17 mouse cellular contexts compared by ENCODE assay signal in the genomic region with DNA sequence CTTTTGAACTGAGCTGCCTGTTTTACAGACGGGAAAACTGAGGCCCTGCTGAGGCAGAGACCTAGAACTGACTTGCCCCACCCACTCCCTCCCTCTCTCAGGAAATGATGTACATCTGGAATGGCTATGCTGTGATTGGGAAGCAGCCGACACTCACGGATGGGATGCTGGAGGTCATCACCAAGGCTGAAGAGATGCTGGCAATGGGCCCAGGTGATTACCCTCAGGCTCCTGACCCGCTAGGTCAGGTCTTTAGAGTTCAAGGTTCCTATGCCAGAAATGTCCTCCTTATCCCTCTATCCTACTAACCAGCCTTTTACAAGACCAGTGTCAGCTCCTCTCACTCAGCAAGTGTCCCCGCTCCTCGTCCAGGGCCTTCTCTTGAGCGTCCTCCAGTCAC. TPM values are rescaled to one million over a fixed set of nuclear protein-coding genes. Genes with fewer than 3 reads are reported as not detected.
DNase-seq lines count a peak whose midpoint lies in the region; ATAC-seq and TF ChIP-seq lines count a peak whose summit lies in the region.
"Had no signal": no experiment of that assay in that cellular context is flagged by ENCODE, and none has a peak within 500 bp of the region (broad histone marks: within the 10 kb centered on the region; RNA-seq: fewer than 3 reads in every experiment).

No protein-coding gene starts in this region.

- TF ChIP-seq CTCF in left cerebral cortex, adult 2 months (IDR thresholded peaks at IDR 0.05): no peak
- no peak for TF ChIP-seq CTCF in liver, postnatal 0 days (IDR thresholded peaks at IDR 0.05; ENCODE audit: low read depth)

- intact Hi-C loops in heart, postnatal 10 days (cut with DNase I): no loop called here
- intact Hi-C loops in left cerebral cortex, adult 2 months (cut with DNase I): no loop called here
- intact Hi-C loops in left cerebral cortex, postnatal 10 days (cut with DNase I): no loop called here

- no peak for TF ChIP-seq EP300 in liver, postnatal 0 days (IDR thresholded peaks at IDR 0.05; ENCODE audit: low read depth)

- no peak overlapping the region for H3K4me3 ChIP-seq in left cerebral cortex, adult 2 months
- H3K4me3 ChIP-seq in liver, postnatal 0 days (ENCODE audit: low read depth, low read length): no peak overlapping the region
- H3K4me3 ChIP-seq: forebrain, embryonic 10.5 days; heart, embryonic 13.5 days; midbrain, embryonic 12.5 days had no signal

- H3K9me3 ChIP-seq in liver, postnatal 0 days (ENCODE audit: low read length): no peaks in the 10 kb centered on the region
- H3K9me3 ChIP-seq: forebrain, embryonic 10.5 days; heart, embryonic 13.5 days; midbrain, embryonic 12.5 days had no signal

- ATAC-seq in liver, postnatal 0 days: no peak
- ATAC-seq: hindbrain, embryonic 16.5 days; lung, postnatal 0 days; Patski had no signal

- H3K4me2 ChIP-seq in liver, postnatal 0 days (ENCODE audit: low read depth, low read length): peak overlapping the region; percentile 16; the same call in 1 of the 2 replicates
- H3K4me2 ChIP-seq: heart, embryonic 13.5 days; midbrain, embryonic 12.5 days had no signal

- H3K27me3 ChIP-seq in liver, postnatal 0 days (ENCODE audit: insufficient read depth, low read length): no peaks in the 10 kb centered on the region
- H3K27me3 ChIP-seq: heart, embryonic 13.5 days; midbrain, embryonic 12.5 days; Patski had no signal

- peaks cover 66% of the 10 kb centered on the region for H3K4me1 ChIP-seq in liver, postnatal 0 days (ENCODE audit: insufficient read depth)

- 84% methylated on average over 7 of the region's 7 CpGs for WGBS in liver, postnatal 0 days (ENCODE audit: insufficient replicate concordance)

- H3K36me3 ChIP-seq in liver, postnatal 0 days (replicated peaks; ENCODE audit: insufficient read depth, low read length): peaks cover 11% of the 10 kb centered on the region
- H3K36me3 ChIP-seq: midbrain, embryonic 12.5 days had no signal

- H3K27ac ChIP-seq in left cerebral cortex, adult 2 months: peak overlapping the region; percentile 34; the same call in 1 of the 2 replicates
- H3K27ac ChIP-seq in liver, postnatal 0 days (ENCODE audit: low read depth): peak overlapping the region; percentile 50; the same call in 1 of the 2 replicates
- H3K27ac ChIP-seq: forebrain, embryonic 10.5 days; midbrain, embryonic 12.5 days had no signal

- no peak overlapping the region for H3K9ac ChIP-seq in liver, postnatal 0 days (replicated peaks)
- H3K9ac ChIP-seq: heart, embryonic 13.5 days; midbrain, embryonic 12.5 days had no signal

- peak; percentile 60 for DNase-seq in adrenal gland, adult 2 months
- no peak for DNase-seq in adrenal gland, postnatal 4 days (ENCODE audit: low spot score in 2 of 2)
- DNase-seq in heart, adult 11 months: peak; percentile 80
- no peak for DNase-seq in heart, postnatal 10 days
- DNase-seq in left cerebral cortex, adult 2 months (ENCODE audit: extremely low spot score in 1 of 2, low spot score in 2 of 2): no peak
- no peak for DNase-seq in left cerebral cortex, postnatal 10 days (ENCODE audit: extremely low spot score in 1 of 2, low spot score in 2 of 2)
- no peak for DNase-seq in liver, postnatal 0 days
- no peak for DNase-seq in layer of hippocampus, postnatal 14 days (ENCODE audit: low spot score in 2 of 2)
- DNase-seq: embryo, embryonic 11 days; heart, postnatal 4 days; thymus, adult 18-20 months had no signal

RNA-seq across cellular contexts. Expression of a gene that starts 35.7 kb away (rescaled TPM):
- 1 to 10 TPM; 3.4 to 8.7 TPM for total RNA-seq in adrenal gland, adult 2 months (2021)
- polyA plus RNA-seq in adrenal gland, adult 2 months (2012; rRNA removed): 8.6 and 8.8 TPM in 2 replicates
- total RNA-seq in adrenal gland, postnatal 4 days (2021): 10 to 100 TPM; 10.9 to 11.0 TPM
- 1 to 10 TPM; 2.8 to 4.1 TPM for total RNA-seq in heart, postnatal 10 days (2021)
- 1 to 10 TPM; 2.8 to 3.8 TPM for total RNA-seq in left cerebral cortex, adult 2 months (2021)
- total RNA-seq in left cerebral cortex, postnatal 10 days (2021): 1 to 10 TPM; 1.2 TPM
- 5.0 and 5.4 TPM in 2 replicates for polyA plus RNA-seq in liver, postnatal 0 days (2015; fragmentation: Nextera tagmentation; extraction: Ambion mirVana)
- total RNA-seq in layer of hippocampus, postnatal 14 days (2021): 1 to 10 TPM; 1.4 to 2.4 TPM

RNA-seq across cellular contexts. Expression of a gene that starts 42.4 kb away (rescaled TPM):
- 100 to 1,000 TPM; 184 to 288 TPM for total RNA-seq in adrenal gland, adult 2 months (2021)
- polyA plus RNA-seq in adrenal gland, adult 2 months (2012; rRNA removed): 159 and 246 TPM in 2 replicates
- 100 to 1,000 TPM in 1 of 2 experiments, 10 to 100 TPM in 1; 97.4 to 103 TPM for total RNA-seq in adrenal gland, postnatal 4 days (2021)
- total RNA-seq in heart, postnatal 10 days (2021): 100 to 1,000 TPM; 107 to 112 TPM
- 100 to 1,000 TPM; 206 to 213 TPM for total RNA-seq in left cerebral cortex, adult 2 months (2021)
- 100 to 1,000 TPM; 188 to 189 TPM for total RNA-seq in left cerebral cortex, postnatal 10 days (2021)
- polyA plus RNA-seq in liver, postnatal 0 days (2015; fragmentation: Nextera tagmentation; extraction: Ambion mirVana): 34.0 and 38.4 TPM in 2 replicates
- 100 to 1,000 TPM; 171 to 186 TPM for total RNA-seq in layer of hippocampus, postnatal 14 days (2021)

Comparison
In these comparisons a context has a peak if more than half of its experiments do, and no peak if none do; other contexts are left out.
1. DNase-seq: peak in adrenal gland, adult 2 months (single experiment) and heart, adult 11 months (single experiment); none in adrenal gland, postnatal 4 days (0 of 2), heart, postnatal 10 days (0 of 2), left cerebral cortex, adult 2 months (0 of 2), left cerebral cortex, postnatal 10 days (0 of 2), liver, postnatal 0 days (single experiment) and layer of hippocampus, postnatal 14 days (0 of 2).